Mouse (Mus musculus): ENCODE results near the gene Dnttip2.

GRCm38 (mm10) chr3:122252466-122253253 is 21.5 kb upstream of the Dnttip2 start:
- TF ChIP-seq GATA1 (IDR thresholded peaks at IDR 0.05; ENCODE audit: low read length), result no peak
- no peak for TF ChIP-seq TAL1 (IDR thresholded peaks at IDR 0.05; ENCODE audit: low read length)
